Mouse (Mus musculus) cortical plate, adult 2 months (tissue): Measurements from ENCODE around the gene Sp100.

ENCODE experiments used
- CTCF ChIP-seq: fragments of 200-500 bp; IDR thresholded peaks from 2 replicates; pipeline ENCODE4 v1.5.1; 2011; ENCODE audit warnings: mild to moderate bottlenecking, control low read depth, low read length; ENCODE audit not compliant: insufficient read depth; ENCODE audit errors: extremely low read depth
- POLR2A ChIP-seq: fragments of 200-500 bp; IDR thresholded peaks from 2 replicates; pipeline ENCODE4 v1.6.1; 2011; ENCODE audit warnings: mild to moderate bottlenecking, low read length, control low read depth; ENCODE audit not compliant: insufficient read depth; ENCODE audit errors: extremely low read depth

- TF ChIP-seq CTCF (no peak), POLR2A (no peak)
Measured at GRCm38 (mm10) chr1:85758231-85758968, 108.6 kb downstream of the Sp100 start.
